Mouse (Mus musculus): ENCODE results near the gene Mapk6.
"Not testable (repeated sequence)": the region's sequence is repeated elsewhere in the genome, so short reads cannot be mapped to it uniquely, and the experiment has no call there.

Mapk6 gene

GRCm38 (mm10) chr9:75382825-75383224 lies 27.0 kb downstream of the Mapk6 start:
- no peak for DNase-seq (ENCODE audit: low spot score in 2 of 2)

GRCm38 (mm10) chr9:75378774-75379173 lies 31.0 kb downstream of the Mapk6 start:
- DNase-seq (ENCODE audit: low spot score in 2 of 2), result no peak

DNA sequence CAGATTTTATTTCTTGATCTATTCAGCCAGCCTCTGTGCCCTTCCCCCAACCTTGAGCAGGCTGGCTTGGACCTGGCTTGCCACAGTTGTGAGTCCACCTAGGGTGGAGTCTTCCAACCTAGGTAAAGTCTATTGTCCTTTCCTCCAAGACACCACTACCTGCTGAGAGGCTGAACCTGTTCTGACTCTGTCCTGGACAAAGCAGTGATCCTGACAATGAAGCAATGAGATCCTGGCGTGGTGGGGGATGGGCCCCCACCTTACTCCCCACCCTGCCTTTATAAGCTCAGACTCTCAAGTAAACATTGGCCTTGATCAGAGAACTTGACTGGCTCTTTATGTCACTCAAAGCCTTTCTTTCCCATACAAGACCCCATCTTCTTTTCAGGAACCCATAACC lies 33.4 kb downstream of the Mapk6 start:
- no peak for DNase-seq (ENCODE audit: low spot score in 2 of 2)

DNA sequence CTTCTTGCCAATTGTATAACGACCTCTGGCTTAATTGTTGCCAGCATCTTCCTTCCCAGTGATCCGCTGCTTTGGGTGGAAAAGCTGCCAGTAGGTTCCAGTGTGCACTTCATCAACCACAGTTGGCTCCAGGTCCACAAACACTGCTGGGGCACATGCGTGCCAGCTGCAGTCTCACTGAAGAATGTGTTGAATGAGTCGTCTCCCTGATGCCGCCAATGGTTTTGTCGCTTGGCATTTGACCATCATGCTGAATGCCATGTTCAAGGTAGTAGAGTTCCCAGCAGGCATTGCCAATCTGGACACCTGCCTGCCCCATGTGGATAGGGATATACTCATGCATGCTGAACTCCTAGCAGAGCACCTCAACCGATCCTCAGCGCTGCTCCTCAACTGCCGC lies 34.2 kb downstream of the Mapk6 start:
- DNase-seq (ENCODE audit: low spot score in 2 of 2), result no peak

- DNase-seq (ENCODE audit: low spot score in 2 of 2), result no peak
Observed at GRCm38 (mm10) chr9:75368779-75369178, 41.0 kb downstream of the Mapk6 start.

DNA sequence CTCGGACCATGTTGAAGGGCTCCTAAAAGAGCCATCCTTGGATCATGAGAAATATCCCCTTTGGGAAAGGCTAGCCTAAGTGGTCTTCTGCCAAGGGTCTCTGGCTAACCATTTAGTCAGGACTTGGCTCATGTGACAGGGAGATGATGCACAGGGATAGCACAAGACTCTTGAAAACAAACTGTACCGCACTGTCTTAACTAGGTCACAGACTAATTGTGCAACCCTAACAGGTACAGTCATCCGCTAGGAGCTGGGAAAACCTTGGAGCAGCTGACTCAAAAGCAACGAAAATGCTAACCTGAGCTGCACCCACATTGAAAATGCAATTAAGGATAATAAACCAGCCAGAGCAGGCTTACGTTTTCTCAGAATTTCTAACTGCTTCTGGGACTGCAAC lies 43.6 kb downstream of the Mapk6 start:
- DNase-seq (ENCODE audit: low spot score in 2 of 2), result no peak

DNA sequence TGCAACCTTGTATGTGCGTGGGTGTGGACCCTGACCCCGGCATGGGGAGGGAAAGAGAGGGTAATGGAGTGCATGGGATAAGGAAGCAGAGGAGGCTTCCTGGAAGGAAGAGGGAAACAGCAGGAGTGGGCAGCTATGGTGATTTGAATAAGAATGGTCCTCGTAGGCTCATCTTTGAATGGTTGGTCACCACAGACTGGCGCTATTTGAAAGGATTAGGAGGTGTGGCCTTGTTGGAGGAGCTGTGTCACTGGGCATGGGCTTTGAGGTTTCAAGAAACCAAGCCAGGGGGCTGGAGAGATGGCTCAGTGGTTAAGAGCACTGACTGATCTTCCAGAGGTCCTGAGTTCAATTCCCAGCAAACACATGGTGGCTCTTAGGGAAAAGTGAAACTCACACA lies 44.6 kb downstream of the Mapk6 start:
- no peak for DNase-seq (ENCODE audit: low spot score in 2 of 2)

DNA sequence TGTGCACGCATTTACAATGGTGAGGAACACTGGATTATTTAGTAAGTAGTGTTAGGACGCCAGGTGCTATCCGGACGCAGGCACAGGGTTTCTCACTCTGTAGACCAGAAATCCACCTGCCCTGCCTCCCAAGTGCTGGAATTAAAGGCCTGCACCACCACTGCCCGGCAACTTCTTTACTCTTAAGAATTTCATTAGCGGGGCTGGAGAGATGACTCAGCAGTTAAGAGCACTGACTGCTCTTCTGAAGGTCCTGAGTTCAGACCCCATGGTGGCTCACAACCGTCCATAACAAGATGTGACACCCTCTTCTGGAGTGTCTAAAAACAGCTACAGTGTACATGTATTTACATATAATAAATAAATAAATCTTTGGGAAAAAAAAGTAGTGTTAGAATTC lies 46.1 kb downstream of the Mapk6 start:
- DNase-seq (ENCODE audit: low spot score in 2 of 2), result not testable (repeated sequence)

DNA sequence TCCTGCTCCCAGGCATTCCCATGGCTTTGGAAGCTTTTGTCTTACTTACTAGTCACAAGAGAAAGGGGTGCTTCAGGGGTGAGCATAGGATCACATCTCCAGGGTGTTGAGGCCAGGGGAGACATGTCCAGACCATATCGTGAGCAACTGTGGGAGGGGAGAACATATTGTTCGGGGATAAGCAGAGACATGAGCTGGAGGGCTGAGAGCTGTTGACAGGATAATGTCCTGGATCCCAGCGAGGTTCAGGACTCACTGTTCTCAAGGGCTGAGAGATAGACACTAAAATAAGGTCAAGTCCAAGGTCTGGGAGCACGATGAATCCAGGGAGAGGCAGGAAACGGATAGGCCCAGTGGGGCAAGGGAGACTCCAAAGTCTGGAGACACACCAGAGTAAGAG lies 46.8 kb downstream of the Mapk6 start:
- no peak for DNase-seq (ENCODE audit: low spot score in 2 of 2)

GRCm38 (mm10) chr9:75362201-75362600 lies 47.6 kb downstream of the Mapk6 start:
- DNase-seq (ENCODE audit: low spot score in 2 of 2), result no peak

GRCm38 (mm10) chr9:75361699-75362098 lies 48.1 kb downstream of the Mapk6 start:
- DNase-seq (ENCODE audit: low spot score in 2 of 2), result peak in 1 of 2 experiments; percentile 70

GRCm38 (mm10) chr9:75357087-75357654 lies 52.6 kb downstream of the Mapk6 start:
- peak; percentile 59 to 60 for DNase-seq (ENCODE audit: low spot score in 2 of 2)

- DNase-seq (ENCODE audit: low spot score in 2 of 2), result no peak
Observed at GRCm38 (mm10) chr9:75355783-75356182, 54.0 kb downstream of the Mapk6 start.

DNA sequence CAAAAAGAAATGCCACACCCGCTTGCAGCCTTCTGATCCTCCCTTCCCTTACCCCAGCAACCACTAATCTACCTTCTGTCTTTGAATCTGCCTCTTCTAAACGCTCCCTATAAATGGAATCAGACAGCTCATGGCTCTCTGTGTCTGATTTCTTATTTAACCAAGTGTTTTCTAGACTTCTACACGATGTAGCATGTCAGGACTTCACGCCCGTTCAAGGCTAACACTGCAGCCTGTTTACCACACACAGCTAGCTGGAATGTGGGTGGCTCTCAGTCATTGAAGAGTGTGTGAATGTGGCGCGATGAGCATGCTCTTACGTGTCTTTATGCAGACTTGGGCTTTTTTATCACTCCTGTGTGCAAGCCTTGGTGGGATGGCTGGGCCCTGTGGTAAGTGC lies 56.7 kb downstream of the Mapk6 start:
- DNase-seq (ENCODE audit: low spot score in 2 of 2), result peak in 1 of 2 experiments; percentile 54

- DNase-seq (ENCODE audit: low spot score in 2 of 2), result no peak
Observed at GRCm38 (mm10) chr9:75348641-75349040, 61.2 kb downstream of the Mapk6 start.

DNA sequence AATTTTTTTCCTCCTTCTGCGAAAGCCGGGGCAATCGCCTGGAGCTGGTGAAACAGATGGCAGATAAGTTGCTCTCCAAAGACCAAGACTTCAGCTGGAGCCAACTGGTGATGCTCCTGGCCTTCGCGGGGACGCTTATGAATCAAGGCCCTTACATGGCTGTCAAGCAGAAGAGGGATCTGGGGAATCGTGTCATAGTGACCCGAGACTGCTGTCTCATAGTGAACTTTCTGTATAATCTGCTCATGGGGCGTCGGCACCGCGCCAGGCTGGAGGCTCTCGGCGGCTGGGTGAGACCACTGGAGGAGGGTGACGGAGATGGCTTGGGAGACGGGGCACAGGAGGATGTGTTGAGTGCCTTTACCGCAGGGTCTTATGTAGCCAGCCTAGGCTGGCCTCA lies 61.7 kb downstream of the Mapk6 start:
- no peak for DNase-seq (ENCODE audit: low spot score in 2 of 2)

- DNase-seq (ENCODE audit: low spot score in 2 of 2), result no peak
Observed at GRCm38 (mm10) chr9:75347458-75347857, 62.3 kb downstream of the Mapk6 start, which contains the start of gene Bcl2l10. Gene Bcl2l10 (plus strand): TSS chr9:75347758.

DNA sequence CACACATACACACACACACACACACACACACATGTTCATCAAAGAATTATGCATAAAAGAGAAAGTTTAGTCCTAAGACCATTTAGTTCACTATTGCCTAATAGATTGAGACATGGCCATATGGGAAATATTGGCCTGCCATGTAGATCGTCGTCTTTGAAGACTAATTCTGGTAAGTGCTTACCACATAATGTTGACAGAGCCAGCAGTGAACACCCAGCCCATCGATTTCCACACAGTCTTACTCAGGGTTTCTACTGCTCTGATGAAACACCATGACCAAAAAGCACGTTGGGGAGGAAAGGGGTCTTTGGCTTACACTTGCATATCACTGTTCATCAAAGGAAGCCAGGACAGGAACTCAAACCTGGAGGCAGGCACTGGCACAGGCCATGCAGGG lies 67.4 kb downstream of the Mapk6 start:
- no peak for DNase-seq (ENCODE audit: low spot score in 2 of 2)

DNA sequence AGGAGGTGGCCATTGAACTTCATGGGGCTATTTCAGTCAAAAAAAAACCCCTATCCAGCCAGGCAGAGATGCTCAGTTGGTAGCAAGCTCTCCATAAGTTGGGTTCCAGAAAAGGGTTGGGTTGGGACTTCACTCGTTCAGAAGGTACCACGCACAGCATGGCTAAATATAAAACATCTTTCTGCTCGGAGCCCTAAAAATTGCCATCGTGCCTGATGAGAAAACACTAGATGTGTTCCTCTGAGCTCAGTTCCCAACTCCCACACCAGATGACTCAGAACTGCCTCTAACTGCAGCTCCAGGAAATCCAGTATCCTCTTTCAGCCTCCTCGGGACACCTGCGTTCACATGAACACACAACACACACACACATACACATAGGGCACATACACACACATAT lies 71.8 kb downstream of the Mapk6 start:
- DNase-seq (ENCODE audit: low spot score in 2 of 2), result peak; percentile 72 to 83

DNA sequence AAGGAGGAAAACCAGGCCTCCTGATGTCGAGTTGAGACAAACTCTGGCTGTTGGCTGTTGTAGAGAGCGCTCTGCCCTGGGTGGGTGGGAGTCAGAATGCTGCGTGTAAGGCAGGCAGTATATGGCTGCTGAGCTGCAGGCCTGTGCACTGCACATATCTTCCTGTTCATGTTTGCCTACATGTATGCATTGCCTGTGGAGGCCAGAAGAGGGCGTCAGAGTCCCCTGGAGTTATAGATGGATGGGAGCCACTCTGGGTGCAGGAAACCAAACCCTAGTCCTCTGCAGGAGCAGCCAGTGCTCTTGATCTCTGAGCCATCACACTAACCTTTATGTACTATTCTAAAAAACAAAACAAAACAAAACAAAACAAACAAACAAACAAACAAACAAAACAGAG lies 75.4 kb downstream of the Mapk6 start:
- DNase-seq (ENCODE audit: low spot score in 2 of 2), result no peak

GRCm38 (mm10) chr9:75330821-75331220 lies 79.0 kb downstream of the Mapk6 start:
- peak; percentile 75 to 79 for DNase-seq (ENCODE audit: low spot score in 2 of 2)

GRCm38 (mm10) chr9:75328047-75328446 lies 81.8 kb downstream of the Mapk6 start:
- DNase-seq (ENCODE audit: low spot score in 2 of 2), result no peak

DNA sequence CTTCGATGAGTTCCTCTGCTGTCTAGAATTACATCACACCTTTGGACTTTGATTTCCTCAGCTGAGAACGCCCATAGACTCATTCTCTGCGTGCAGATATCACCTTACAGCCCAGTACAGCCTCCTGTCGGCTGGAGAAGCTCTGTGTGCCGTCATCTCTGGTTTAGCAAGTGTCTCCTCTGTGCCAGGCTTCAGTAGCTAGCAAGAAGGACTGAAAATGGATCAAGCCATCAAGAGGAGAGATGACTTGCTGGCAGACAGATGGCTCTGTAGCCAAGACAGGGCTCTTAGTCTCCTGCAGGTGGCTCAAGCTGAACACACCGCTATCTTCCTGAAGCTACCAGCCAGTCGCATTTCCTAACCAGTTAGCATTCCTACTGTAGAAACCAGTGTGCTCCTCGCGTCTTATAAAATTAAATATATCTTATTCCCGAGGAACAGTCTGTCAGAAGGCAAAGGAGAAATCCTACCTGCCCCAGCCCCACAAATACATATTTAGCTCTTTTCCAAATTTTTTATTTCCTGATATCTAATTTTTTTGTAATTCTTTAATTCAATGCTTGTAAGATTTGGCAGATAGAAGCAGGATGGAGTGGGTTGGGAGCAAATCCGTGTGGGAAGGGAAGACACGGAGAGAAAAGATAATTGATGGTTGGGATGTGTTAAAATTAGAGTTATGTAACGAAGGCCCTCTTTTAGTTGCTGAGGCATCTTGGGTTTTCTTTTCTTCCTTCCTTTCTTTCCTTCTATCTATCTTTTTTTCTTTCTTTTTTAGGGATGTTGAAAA lies 87.5 kb downstream of the Mapk6 start:
- DNase-seq (ENCODE audit: low spot score in 2 of 2), result peak; percentile 48 to 54

All from right cerebral cortex, adult 2 months (tissue).